Mouse (Mus musculus): ENCODE results near the gene Notch4. TPM values are rescaled to one million over a fixed set of nuclear protein-coding genes. Genes with fewer than 3 reads are reported as not detected.
A peak's percentile ranks its signal among the peaks of the same experiment; 100 is the strongest.

The Notch4 gene
- polyA plus RNA-seq, 1 experiment: 1.0 TPM

- 2% methylated on average over 33 of the region's 35 CpGs for WGBS
- Histone ChIP-seq H3K4me3 (replicated peaks; ENCODE audit: control insufficient read depth, low read depth, low read length) (peak overlapping the region; percentile 86), H3K4me1 (ENCODE audit: control insufficient read depth, insufficient read depth, low read length) (no peaks in the 10 kb centered on the region; the same call in 1 of the 2 replicates), H3K27ac (ENCODE audit: control insufficient read depth, insufficient read depth, low read depth, low read length, poor library complexity) (peak overlapping the region; percentile 95)
- TF ChIP-seq POLR2A (IDR thresholded peaks at IDR 0.05; ENCODE audit: borderline replicate concordance, control insufficient read depth, low read depth, low read length) (peak; percentile 79; the same call in 1 of the 2 replicates), CTCF (IDR thresholded peaks at IDR 0.05; ENCODE audit: control insufficient read depth, insufficient read depth, low read length) (no peak)
Observed at GRCm38 (mm10) chr17:34591994-34592375, 27.9 kb downstream of the Notch4 start.

- Histone ChIP-seq H3K4me3 (replicated peaks; ENCODE audit: control insufficient read depth, low read depth, low read length) (peak overlapping the region; percentile 73), H3K4me1 (ENCODE audit: control insufficient read depth, insufficient read depth, low read length) (no peaks in the 10 kb centered on the region; the same call in 1 of the 2 replicates), H3K27ac (ENCODE audit: control insufficient read depth, insufficient read depth, low read depth, low read length, poor library complexity) (peak overlapping the region; percentile 77)
- TF ChIP-seq POLR2A (IDR thresholded peaks at IDR 0.05; ENCODE audit: borderline replicate concordance, control insufficient read depth, low read depth, low read length): no peak
- no peak for TF ChIP-seq CTCF (IDR thresholded peaks at IDR 0.05; ENCODE audit: control insufficient read depth, insufficient read depth, low read length)
- 3% methylated on average over 32 of the region's 32 CpGs for WGBS
Observed at GRCm38 (mm10) chr17:34592581-34593549, 28.8 kb downstream of the Notch4 start.

- 72% methylated on average over 34 of the region's 34 CpGs for WGBS
- TF ChIP-seq CTCF (IDR thresholded peaks at IDR 0.05; ENCODE audit: control insufficient read depth, insufficient read depth, low read length): no peak
- no peak for TF ChIP-seq POLR2A (IDR thresholded peaks at IDR 0.05; ENCODE audit: borderline replicate concordance, control insufficient read depth, low read depth, low read length)
- peak overlapping the region; percentile 73 for H3K4me3 ChIP-seq (replicated peaks; ENCODE audit: control insufficient read depth, low read depth, low read length)
- H3K27ac ChIP-seq (ENCODE audit: control insufficient read depth, insufficient read depth, low read depth, low read length, poor library complexity): no peak overlapping the region
- no peaks in the 10 kb centered on the region for H3K4me1 ChIP-seq (ENCODE audit: control insufficient read depth, insufficient read depth, low read length)
Observed at GRCm38 (mm10) chr17:34593752-34594525, 29.9 kb downstream of the Notch4 start.

- Histone ChIP-seq H3K4me1 (ENCODE audit: control insufficient read depth, insufficient read depth, low read length) (peaks cover 2% of the 10 kb centered on the region), H3K27ac (ENCODE audit: control insufficient read depth, insufficient read depth, low read depth, low read length, poor library complexity) (no peak overlapping the region), H3K4me3 (replicated peaks; ENCODE audit: control insufficient read depth, low read depth, low read length) (no peak overlapping the region)
- 81% methylated on average over 8 of the region's 8 CpGs for WGBS
- TF ChIP-seq CTCF (IDR thresholded peaks at IDR 0.05; ENCODE audit: control insufficient read depth, insufficient read depth, low read length) (no peak), POLR2A (IDR thresholded peaks at IDR 0.05; ENCODE audit: borderline replicate concordance, control insufficient read depth, low read depth, low read length) (no peak)
Observed at GRCm38 (mm10) chr17:34596098-34596497, 32.0 kb downstream of the Notch4 start.

- no peak within 1 kb of the TSS for H3K4me3 ChIP-seq (replicated peaks; ENCODE audit: control insufficient read depth, low read depth, low read length)
- WGBS: 47% methylated on average over 6 of the region's 6 CpGs
- TF ChIP-seq CTCF (IDR thresholded peaks at IDR 0.05; ENCODE audit: control insufficient read depth, insufficient read depth, low read length) (no peak), POLR2A (IDR thresholded peaks at IDR 0.05; ENCODE audit: borderline replicate concordance, control insufficient read depth, low read depth, low read length) (no peak)
- H3K4me1 ChIP-seq (ENCODE audit: control insufficient read depth, insufficient read depth, low read length): peaks cover 2% of the 10 kb centered on the region
- no peak within 1 kb of the TSS for H3K27ac ChIP-seq (ENCODE audit: control insufficient read depth, insufficient read depth, low read depth, low read length, poor library complexity)
Observed at GRCm38 (mm10) chr17:34597566-34598095, 33.6 kb downstream of the Notch4 start, which contains the start of gene Ager. TSS of gene Ager (plus strand) at chr17:34597862.

- no peak for TF ChIP-seq POLR2A (IDR thresholded peaks at IDR 0.05; ENCODE audit: borderline replicate concordance, control insufficient read depth, low read depth, low read length)
- TF ChIP-seq CTCF (IDR thresholded peaks at IDR 0.05; ENCODE audit: control insufficient read depth, insufficient read depth, low read length): no peak
- 75% methylated on average over 9 of the region's 9 CpGs for WGBS
- peaks cover 2% of the 10 kb centered on the region for H3K4me1 ChIP-seq (ENCODE audit: control insufficient read depth, insufficient read depth, low read length)
Observed at GRCm38 (mm10) chr17:34599891-34600290, 35.8 kb downstream of the Notch4 start.

GRCm38 (mm10) chr17:34601796-34602195, 37.7 kb downstream of the Notch4 start:
- Histone ChIP-seq H3K27ac (ENCODE audit: control insufficient read depth, insufficient read depth, low read depth, low read length, poor library complexity) (no peak overlapping the region), H3K4me1 (ENCODE audit: control insufficient read depth, insufficient read depth, low read length) (peaks cover 4% of the 10 kb centered on the region), H3K4me3 (replicated peaks; ENCODE audit: control insufficient read depth, low read depth, low read length) (no peak overlapping the region)
- 88% methylated on average over 12 of the region's 12 CpGs for WGBS
- TF ChIP-seq POLR2A (IDR thresholded peaks at IDR 0.05; ENCODE audit: borderline replicate concordance, control insufficient read depth, low read depth, low read length) (no peak), CTCF (IDR thresholded peaks at IDR 0.05; ENCODE audit: control insufficient read depth, insufficient read depth, low read length) (no peak)

More at GRCm38 (mm10) chr17:34599891-34600290, 35.8 kb downstream of the Notch4 start:
- Histone ChIP-seq H3K4me3 (replicated peaks; ENCODE audit: control insufficient read depth, low read depth, low read length) (no peak overlapping the region), H3K27ac (ENCODE audit: control insufficient read depth, insufficient read depth, low read depth, low read length, poor library complexity) (no peak overlapping the region)

All from bone marrow, adult 2 months (tissue).